Mouse (Mus musculus): ENCODE data around the gene C77080. TPM values are rescaled to one million over a fixed set of nuclear protein-coding genes. Genes with fewer than 3 reads are reported as not detected.

Gene C77080
- total RNA-seq, 2 experiments from 2014 or later: 9.7 to 11.7 TPM

- intact Hi-C loops (cut with DNase I): no loop called here
- DNase-seq: no peak
Measured at GRCm38 (mm10) chr4:129172529-129172928, 88.7 kb downstream of the C77080 start.

Small RNA genes lying within 50 kb of the gene (microRNA-seq; reads per million reads assigned to microRNA genes)
- not detected for gene Gm22994

Other genes starting within 250 kb of the C77080 start
- 100 to 1,000 TPM in 1 of 2 experiments, 10 to 100 TPM in 1; 97.9 to 102 TPM for gene Rnf19b, start 203.1 kb downstream of the C77080 start, total RNA-seq (2021)
- not detected for gene Tmem54, start 155.9 kb downstream of the C77080 start, total RNA-seq (2021)
- 100 to 1,000 TPM; 189 to 218 TPM for gene Hpca, start 139.4 kb downstream of the C77080 start, total RNA-seq (2021)
- 10 to 100 TPM; 16.4 to 18.0 TPM for gene Fndc5, start 124.4 kb downstream of the C77080 start, total RNA-seq (2021)
- gene S100pbp, start 71.7 kb downstream of the C77080 start, total RNA-seq (2021): 10 to 100 TPM; 40.5 to 42.1 TPM
- gene Yars, start 71.6 kb downstream of the C77080 start, total RNA-seq (2021): 100 to 1,000 TPM; 113 to 121 TPM
- 1 to 10 TPM in 1 of 2 experiments, under 1 TPM in 1; 0.58 to 1.6 TPM for gene Sync, start 26.2 kb upstream of the C77080 start, total RNA-seq (2021)
- gene Rbbp4, start 74.0 kb upstream of the C77080 start, total RNA-seq (2021): 100 to 1,000 TPM; 156 to 186 TPM
- 10 to 100 TPM; 18.0 to 18.5 TPM for gene Zbtb8os, start 74.3 kb upstream of the C77080 start, total RNA-seq (2021)
- gene Zbtb8a, start 116.7 kb upstream of the C77080 start, total RNA-seq (2021): 10 to 100 TPM in 1 of 2 experiments, 1 to 10 TPM in 1; 9.8 to 11.3 TPM
- gene Zbtb8b, start 179.4 kb upstream of the C77080 start, total RNA-seq (2021): 1 to 10 TPM; 6.3 to 6.6 TPM
- gene Bsdc1, start 200.2 kb upstream of the C77080 start, total RNA-seq (2021): 10 to 100 TPM; 38.5 to 40.7 TPM
- 1 to 10 TPM; 1.0 TPM for gene Tssk3, start 229.6 kb upstream of the C77080 start, total RNA-seq (2021)
- not detected for gene Fam229a, start 229.8 kb upstream of the C77080 start, total RNA-seq (2021)